Mouse (Mus musculus) 416B (cell line): Measurements from ENCODE around the gene Inf2.

Experiments used
- DNase-seq: peaks from one replicate; pipeline ENCODE4 v3.0.0; 2011; ENCODE audit warnings: low read depth

Inf2 gene

DNA sequence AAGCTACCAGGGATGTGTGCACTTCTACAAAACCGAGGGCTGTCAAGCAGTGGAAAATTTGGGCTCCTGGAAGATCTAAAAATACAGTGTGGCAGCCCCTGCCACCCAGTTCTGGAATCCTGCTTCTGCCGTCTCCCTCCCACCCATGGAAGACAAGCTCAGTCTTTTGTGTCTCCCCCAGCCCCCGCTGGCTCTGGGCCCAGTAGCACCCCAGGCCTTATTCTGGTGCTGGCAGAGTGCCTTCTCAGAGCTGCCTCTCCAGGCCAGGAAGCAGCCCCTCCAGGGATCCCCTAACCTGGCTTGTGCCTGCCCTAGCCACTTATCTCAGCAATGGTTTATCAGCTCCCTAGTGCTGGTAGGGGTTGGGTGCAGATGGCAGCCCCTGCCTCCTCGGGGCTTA, 6.4 kb downstream of the Inf2 start:
- no peak for DNase-seq

DNA sequence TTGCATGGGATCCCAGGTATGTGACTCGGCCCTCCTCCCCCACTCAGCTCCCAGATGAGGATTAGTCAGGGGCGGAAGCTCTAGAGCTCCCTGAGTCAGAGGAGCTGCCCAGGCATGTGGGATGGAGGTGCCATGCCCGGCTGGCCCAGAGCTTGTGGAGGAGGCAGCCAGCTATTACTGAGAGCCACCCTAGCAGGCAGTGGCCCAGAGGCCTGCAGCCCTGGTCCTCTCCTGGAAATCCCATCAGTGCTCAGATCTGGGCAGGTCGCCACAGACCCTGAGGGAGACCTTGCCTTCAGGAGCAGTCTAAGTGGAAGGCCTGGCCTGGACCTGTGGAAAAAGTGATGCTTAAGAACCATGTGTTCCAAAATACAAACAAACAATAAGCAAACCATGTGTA, 7.0 kb downstream of the Inf2 start:
- peak; percentile 49 for DNase-seq

DNA sequence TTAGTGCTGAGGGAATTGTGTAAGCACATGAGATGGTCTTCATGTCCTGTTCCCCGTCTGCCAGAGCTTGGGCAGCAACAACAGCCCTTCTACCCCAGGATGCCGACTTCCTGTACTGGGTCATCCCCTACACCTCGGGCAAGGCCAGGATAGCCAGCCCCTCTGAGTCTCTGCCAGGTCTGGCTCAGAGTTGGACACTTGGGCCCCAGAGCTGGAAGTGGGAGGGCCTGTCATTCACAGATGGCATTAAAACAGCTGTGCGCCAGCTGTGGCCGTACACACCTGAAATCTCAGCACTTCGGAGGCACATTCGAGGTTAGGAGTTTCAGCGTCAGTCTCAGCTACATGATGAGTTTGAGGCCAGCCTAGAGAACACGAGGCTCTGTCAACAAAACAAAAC, 7.9 kb downstream of the Inf2 start:
- DNase-seq = peak; percentile 25

DNA sequence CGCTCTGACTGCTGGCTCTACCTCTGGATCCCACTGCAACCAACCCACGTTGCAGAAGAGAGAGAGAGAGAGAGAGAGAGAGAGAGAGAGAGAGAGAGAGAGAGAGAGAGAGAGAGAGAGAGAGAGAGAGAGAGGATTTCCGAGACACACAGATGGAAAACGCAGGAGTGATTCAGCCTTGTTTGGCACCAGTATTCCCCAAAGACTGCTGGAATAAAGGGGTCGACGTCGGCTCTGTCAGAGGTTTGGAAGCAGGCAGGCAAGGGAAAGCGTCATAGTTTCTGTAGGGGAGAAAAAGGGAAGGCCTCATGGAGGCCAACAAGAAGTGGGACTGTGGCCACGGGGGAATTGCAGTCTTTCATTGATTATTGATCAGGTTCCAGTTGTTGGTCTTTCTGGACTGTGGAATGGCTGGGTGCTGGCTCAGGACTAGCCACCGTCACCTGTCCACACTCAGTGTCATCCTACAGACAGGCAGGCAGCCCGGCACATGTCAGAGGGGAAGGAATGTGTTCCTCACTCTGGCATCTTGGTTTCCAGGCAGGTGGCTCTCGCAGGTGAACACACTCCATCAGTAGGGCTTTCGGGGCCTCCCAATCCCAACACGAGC, 8.4 kb downstream of the Inf2 start:
- DNase-seq = no peak

DNA sequence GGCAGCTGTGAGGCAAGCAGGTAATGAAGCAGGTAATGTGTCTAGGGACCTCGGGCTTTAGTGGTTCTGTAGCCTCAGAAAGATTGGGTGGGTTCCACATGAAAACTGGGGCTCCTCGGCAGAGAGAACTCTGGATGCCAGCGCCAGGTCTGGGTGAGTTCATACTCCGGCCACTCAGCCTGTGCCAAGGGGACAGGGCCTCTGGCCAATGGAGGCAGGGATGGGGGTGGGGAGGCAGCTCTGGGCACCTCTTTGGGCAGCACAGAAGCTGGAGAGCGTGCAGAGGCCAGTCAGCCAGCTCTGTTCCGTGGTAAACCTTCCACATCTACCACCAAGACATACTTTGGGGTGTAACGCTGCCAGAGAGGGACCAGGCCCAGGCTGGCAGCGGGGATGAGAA, 9.0 kb downstream of the Inf2 start:
- DNase-seq = no peak

DNA sequence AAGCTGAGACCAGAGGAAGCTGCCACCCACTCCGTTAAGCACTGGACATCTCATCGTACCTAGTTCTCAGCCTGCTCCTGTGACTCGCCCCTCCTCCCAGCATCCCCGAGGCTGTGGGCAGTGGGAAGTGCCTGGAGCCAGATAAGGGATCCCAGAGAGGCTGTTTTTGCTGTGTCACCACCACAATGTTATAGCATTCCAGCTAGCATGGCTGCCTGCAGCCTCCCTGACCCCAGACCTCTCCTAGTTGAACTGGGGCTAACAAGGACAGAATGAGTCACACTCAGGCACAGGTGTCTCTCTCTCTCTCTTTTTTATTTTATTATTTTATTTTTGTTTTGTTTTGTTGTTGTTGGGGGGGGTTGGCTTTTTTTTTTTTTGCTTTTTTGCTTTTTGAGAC, 10.6 kb downstream of the Inf2 start:
- DNase-seq = peak; percentile 98

DNA sequence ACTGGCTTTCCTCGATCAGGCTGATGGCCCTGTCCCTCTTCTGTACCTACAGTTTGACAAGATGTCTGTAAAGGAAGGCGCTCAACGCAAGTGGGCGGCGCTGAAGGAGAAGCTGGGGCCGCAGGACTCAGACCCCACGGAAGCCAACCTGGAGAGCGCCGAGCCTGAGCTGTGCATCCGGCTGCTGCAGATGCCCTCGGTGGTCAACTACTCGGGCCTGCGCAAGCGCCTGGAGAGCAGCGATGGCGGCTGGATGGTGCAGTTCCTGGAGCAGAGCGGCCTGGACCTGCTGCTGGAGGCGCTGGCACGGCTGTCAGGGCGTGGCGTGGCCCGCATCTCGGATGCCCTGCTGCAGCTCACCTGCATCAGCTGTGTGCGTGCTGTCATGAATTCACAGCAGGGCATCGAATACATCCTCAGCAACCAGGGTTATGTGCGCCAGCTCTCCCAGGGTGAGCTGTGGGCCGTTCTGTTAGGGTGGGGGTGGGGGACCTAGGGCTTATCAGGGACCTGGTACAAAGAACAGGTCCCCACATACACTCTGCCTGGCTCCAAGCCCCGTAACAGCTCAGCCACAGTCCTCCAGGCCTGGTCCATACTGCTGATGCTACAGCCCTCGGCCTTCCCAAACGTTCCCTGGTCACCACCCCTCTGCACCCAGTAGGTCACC, 11.5 kb downstream of the Inf2 start:
- no peak for DNase-seq

DNA sequence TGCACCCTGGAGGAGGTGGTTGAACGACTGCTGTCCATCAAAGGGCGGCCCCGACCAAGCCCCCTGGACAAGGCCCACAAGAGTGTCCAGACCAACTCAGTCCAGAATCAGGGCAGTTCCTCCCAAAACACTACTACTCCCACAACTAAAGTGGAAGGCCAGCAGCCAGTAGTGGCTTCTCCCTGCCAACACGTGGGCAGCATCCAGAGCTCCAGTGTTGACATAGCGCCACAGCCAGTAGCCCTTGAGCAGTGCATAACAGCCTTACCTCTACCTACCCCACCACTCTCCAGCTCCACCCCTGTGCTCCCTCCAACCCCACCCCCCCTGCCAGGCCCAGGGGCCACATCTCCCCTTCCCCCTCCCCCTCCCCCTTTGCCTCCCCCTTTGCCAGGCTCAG, 15.4 kb downstream of the Inf2 start:
- no peak for DNase-seq

DNA sequence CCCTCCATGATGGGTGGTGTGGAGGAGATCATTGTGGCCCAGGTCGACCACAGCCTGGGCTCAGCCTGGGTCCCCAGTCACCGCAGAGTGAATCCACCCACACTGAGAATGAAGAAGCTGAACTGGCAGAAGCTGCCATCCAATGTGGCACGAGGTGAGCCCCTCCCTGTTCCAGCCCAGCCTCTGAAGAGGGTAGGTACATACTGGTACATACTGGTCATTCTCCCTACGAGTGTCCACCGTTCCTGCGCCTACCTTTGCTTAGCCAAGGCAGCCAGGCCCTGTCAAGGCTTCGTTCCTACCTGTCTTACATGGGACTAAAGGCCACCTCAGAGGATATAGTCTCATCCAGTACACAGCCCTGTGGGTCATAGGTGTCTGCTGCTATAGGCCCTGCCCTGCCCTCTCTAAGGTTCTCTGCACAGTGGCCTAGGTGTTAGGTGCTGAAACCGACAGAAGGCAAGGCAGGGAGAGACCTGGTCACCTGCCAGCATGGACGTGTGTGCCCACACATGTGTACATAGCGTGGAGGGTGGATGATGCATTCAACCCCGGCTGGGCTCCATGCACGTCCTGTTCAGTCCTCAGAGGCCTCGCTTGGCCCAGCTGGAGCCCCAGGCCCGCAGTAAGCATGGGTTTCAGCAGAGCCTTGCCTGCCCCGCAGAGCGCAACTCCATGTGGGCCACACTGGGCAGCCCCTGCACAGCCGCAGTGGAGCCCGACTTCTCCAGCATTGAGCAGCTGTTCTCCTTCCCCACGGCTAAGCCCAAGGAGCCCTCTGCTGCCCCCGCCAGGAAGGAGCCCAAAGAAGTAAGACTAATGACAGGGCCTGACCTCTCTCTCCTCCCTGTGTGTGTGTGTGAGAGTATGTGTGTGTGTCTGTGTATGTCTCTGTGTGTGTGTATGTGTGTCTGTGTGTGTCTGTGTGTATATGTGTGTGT, 16.4 kb downstream of the Inf2 start:
- DNase-seq = peak; percentile 74

DNA sequence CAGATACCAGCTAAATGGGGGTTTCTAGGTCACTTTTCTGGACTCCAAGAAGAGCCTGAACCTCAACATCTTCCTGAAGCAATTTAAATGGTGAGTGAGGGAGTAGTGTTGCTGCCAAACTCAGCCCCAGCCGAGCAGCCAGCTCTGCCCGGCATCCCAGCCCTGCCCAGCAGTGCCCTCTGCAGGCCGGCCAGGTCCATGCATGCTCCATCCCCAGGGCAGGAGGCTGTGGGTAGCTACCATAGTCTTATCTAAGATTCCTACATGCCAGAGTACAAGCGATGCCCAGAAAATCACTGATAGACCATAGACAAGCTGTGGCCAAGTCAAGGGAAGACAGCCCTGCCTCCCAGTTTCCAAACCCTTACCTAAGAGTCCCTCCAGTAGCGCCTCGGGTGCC, 17.2 kb downstream of the Inf2 start:
- peak; percentile 75 for DNase-seq

DNA sequence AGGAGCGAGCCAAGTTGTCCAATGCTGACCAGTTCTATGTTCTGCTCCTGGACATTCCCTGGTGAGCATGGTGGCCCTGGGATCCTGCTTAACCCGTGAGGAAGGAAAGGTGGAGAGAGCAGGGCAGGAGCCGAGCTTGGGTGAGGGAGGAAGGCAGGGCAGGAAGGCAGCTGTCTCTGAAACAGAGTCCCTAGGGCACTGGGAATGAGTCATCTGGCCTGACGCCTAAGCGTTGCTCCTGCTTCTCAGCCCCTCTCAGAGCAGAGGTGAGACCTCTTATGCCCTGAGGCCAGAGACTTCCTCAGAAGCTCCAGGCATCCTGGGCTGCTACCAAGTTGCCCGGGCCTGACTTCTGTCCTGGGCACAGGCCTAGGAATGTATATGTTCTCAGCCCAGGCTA, 18.4 kb downstream of the Inf2 start:
- DNase-seq = peak; percentile 60

DNA sequence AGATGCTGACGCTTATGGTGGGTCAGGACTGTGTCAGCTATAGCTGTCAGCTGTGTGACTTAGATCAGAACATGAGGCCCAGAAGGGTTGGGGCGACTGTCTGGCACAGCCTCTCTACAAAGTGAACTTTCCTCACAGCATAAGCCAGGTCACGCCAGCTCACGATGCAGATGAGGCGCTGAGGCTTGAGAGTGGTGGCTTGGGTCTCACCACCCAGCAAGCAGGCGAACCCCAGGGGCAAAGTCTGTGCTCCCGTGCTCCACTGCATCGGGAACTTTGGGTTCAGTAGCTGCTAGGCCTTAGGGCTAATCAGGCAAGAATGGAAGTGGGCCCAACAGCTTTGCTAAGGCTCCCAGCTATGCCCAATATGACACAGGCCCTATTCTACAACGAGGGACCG, 20.4 kb downstream of the Inf2 start:
- DNase-seq = no peak

DNA sequence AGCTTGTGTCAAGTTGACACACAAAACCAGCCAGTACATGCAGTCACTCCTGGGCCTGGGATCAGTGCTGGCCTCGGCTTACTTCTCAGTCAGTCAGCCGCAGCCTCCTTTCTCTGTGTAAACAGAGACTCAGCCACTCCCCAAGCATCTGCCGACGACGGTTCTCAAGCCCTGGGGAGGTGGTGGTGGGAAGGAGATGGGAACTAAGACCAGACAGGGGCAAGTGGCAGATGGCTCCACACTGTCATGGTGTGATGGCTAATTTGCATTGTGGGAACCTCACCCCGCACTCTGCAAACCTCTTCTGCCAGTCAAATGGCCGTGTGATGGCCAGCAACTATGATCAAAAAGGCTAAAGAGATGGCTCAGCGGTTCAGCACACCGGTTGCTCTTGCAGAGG, 28.1 kb downstream of the Inf2 start:
- no peak for DNase-seq

DNA sequence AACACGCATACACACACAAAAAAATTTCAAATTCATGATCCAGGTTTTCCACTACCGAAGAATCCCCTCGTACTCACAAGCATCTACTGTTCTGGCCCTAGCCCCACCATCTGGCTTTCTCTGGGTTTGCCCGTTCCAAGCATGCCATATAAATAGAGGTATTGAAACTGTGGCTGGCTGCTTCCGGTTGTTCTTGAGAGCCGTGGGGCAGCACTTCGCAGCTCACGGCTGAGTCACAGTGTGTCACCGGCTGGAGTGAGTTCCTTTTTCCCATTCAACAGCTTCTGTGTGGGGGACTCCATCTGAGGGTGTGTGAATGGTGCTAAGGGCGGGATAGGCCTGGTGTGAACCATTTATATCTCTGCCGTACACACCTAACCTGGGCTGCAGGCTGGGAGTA, 28.6 kb downstream of the Inf2 start:
- DNase-seq = peak; percentile 93

DNA sequence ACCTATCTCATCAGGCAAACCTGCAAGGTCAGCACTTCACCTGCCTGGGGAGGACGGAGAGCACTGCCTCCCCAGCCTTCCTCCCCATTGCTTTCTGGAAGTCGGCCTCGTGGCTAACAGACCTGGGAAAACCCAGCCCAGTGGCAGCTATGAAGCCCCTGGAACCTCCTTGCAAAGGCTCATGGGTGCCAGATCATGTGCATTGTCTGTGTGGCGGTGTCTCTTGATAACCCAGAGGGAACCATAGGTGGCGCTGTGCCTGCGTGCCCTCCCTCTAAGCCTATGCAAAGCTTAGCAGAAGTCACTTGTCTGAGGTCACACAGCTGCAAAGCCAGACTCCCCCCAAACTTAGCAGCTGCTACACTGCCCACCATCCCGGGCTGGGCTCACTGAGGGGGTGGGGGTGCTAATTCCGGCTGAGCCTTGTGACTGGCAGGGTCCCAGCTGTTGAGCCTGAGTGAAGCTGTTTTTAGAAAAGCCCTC, 29.4 kb downstream of the Inf2 start:
- DNase-seq = peak; percentile 92

DNA sequence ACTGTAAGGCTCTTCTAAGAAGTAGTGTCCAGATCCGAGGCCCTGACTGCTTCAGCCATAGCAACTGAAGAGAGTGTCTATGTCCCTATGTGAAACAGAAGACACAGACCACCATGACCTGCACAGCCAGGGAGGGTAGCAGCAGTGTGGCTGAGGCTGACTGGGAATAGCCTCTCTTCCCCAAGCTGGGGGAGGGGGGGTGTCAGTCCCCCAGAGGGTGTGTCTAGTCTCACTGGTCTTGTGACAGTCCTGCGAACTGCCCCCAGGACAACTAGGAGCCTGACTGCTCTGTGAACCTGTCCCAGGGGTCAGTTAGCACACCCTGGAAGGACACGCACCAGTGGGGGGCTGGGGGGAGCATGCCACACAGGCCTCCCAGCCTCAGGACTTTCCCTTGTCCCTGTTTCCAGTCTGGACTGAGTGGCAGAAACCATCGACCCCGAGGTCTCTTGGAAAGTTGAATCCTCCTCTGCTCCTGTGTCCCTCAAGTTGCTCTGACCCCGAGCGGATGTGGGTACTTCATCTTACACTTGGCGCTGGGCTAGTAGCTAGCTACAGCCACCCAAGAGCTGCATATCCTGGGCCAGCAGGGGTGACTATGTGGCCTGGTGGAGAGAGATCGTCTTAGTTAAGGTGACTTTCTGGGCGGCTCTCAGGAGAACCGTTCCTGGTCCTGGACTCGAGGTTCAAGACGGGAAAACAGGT, 30.5 kb downstream of the Inf2 start:
- DNase-seq = peak; percentile 64

DNA sequence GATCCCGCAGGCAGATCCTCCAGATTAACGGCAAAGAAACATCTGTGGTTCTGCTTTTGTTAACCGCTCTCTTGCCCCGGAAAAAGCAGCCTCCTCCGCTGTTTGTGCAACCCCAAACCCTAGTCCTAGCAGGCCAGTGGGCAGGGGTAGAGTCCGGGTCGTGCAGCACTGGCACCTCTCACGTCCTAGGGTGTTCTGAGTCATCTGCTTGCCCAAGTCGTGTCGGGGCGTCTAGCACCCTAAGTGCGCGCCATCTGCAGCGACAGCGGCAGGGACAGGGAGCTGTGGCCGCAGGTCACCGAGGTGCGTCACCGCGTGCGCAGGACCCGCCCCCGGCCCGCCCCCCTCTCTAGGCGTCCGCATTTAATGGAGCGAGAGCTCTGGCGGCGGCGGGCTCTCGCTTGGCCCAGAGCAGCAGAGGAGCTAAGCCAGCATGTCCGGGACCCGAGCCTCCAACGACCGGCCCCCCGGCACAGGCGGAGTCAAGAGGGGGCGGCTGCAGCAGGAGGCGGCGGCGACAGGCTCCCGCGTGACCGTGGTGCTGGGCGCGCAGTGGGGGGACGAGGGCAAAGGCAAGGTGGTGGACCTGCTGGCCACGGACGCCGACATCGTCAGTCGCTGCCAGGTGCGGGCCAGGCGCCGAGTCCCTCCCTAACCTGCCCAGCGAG, 31.2 kb downstream of the Inf2 start, which contains the start of gene Adssl1:
Gene Adssl1, plus strand, starts transcription at position 360 of the 668 bp plus-strand sequence.
- peak; percentile 92 for DNase-seq

DNA sequence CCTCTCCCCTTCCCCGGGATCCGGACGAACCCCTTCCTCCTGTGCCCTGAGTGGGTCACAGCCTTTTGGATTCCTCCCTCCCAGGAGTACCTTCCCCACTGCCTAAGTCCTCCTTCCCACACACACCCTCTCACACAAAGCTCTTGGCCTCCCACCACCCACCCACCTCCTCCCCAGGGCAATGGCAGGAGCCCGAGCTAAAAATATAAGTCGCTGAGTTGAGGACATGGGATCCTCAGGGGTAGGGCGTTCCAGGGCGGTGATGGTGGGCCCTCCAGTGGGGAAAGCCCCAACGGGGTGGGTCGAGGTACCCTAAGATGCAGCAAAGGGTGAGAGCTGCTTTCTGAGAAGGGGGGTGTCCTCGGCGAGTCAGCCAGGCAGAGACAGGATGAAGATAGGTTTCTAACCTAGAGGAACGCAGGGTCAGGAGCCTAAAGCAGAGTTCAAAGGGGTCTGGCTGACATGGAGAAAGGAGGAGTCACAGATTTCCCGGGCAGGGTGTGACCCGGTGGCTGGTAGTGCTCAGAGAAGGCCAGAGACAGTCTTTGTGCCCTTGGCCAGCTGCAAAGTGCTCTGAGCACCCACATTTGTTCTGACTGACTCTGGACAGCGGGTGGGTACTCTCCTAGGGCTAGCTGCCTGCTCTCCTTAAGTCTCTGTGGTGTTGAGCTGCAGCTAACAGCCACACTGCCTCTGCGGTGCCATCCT, 31.9 kb downstream of the Inf2 start:
- peak; percentile 41 for DNase-seq

DNA sequence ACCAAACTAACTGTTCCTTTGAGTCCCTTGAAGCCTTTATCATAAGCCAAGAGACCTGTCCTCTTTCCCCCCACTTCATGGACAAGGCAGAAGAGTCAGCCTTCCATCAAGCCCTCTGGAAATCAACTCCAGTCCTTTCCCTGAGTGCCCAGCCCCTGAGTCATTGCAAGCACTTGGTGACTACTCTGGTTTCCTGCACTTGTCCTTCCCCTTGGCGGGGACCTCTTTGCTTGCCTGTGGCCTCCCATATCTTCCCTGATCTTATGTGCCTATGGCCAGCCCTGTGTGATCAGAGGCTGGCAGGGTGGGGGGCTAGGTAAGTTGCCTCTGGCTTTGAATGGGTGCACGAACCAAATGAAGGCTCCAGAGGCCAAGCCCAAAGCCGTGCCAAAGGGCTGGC, 33.3 kb downstream of the Inf2 start:
- peak; percentile 66 for DNase-seq

DNA sequence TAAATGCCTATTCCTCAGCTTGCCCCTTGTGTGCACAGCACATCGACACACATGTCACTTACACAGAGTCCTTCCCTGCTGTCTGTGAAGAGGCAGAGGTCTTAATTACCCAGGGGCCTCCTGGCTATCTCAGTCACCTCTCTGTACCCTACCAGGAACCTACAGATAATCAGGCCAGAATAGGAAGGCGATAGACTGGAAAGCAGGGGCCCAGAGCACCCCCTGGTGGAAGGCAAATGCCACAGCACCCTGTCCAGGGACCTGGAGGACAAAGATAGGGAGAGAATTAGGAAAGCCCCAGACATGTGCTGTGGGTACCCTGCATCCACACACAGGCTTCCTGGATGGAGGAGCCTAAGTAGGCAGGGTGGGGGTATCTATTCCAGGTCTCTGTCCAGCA, 35.2 kb downstream of the Inf2 start:
- peak; percentile 76 for DNase-seq

DNA sequence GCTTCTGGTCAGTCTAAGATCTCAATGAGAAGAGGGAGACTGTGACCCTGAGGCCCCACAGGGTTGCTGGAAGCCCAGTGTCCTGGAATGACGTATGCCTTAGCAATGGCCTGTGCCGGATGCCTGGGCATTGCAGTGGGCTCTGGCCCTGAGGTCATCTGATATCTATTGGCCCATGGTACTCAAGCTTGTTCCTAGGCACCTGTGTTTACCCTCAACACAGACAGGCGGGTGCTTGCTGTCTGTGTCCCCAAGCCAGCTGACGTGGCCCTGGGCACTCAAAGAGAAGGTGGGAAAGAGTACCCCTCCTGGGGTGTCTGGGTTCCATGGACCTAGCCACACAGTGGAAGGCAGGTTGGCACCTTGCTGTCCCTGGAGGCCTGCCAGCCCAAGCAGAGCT, 37.1 kb downstream of the Inf2 start:
- DNase-seq = no peak
